Mouse (Mus musculus) lung, postnatal 10 days (tissue): ENCODE data around the gene Acsm3.

Source experiments
- DNase-seq: peaks from one replicate; pipeline ENCODE4 v3.0.0; 2021

Acsm3 gene

DNA sequence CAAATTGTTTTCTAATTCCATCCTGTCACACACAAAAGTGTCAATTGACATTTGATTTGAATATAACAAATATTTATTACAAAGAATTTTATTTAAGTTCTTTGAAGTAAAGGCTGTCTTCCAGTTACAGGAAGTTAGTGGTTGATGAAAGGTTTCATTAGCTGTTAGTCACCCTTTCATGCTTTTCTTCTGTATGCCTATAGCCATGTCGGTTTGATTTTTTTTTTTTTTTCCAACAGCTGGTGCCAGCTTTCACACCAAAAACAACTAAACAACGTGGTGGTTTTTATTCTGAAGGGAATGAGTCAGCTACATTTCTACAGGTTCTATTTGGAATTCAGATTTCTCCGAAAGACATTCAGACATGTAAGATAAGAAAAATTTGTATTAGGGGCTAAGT is 40.3 kb downstream of the Acsm3 start:
- DNase-seq, result no peak

DNA sequence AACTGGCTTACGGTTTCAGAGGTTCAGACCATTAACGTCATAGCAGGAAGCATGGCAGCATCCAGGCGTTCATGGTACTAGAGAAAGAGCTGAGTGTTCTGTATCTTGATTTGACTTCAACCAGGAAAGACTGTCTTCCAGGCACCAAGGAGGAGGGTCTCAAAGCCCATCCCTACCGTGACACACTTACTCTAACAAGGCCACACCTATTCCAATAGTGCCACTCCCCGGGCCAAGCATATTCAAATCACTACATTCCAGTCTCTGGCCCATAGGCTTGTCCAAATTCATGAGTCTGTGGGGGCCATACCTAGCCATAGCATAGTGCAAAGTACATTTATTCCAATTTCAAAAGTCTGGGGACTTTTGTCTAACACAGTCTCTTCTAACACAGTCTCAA is 46.7 kb downstream of the Acsm3 start:
- DNase-seq, result no peak

DNA sequence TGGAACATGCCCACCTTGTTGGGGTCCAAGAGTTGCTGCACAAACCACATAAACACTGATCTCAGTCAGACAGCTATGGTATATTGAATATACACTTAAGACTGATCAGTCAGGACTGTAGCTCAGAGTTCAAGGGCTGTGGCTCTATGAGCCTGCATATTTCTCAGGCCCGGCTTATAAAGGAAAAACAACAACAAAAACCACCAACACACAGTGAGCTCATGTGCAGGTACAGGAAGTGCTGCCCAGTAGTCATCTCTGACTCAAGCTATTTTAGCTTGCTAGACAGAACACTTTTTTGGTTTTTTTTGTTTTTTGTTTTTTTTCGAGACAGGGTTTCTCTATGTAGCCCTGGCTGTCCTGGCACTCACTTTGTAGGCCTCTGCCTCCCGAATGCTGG is 48.0 kb downstream of the Acsm3 start:
- no peak for DNase-seq

DNA sequence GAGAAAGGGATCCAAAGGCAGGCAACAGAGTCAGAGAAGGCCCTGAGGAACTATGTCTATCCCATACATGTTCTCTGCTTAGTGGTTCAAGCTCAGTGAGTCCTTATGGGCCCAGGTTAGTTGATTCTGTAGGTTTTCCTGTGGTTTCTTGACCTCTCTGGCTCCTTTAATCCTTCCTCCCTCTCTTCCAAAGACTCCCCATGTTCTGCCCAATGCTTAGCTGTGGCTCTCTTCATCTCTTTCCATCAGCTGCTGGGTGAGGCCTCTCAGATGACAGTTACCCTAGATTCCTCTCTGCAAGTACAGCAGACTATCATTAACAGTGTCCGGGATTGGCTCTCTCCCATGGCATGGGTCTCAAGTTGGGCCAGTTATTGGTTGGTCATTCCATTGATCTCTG is 74.6 kb downstream of the Acsm3 start:
- DNase-seq, result no peak

DNA sequence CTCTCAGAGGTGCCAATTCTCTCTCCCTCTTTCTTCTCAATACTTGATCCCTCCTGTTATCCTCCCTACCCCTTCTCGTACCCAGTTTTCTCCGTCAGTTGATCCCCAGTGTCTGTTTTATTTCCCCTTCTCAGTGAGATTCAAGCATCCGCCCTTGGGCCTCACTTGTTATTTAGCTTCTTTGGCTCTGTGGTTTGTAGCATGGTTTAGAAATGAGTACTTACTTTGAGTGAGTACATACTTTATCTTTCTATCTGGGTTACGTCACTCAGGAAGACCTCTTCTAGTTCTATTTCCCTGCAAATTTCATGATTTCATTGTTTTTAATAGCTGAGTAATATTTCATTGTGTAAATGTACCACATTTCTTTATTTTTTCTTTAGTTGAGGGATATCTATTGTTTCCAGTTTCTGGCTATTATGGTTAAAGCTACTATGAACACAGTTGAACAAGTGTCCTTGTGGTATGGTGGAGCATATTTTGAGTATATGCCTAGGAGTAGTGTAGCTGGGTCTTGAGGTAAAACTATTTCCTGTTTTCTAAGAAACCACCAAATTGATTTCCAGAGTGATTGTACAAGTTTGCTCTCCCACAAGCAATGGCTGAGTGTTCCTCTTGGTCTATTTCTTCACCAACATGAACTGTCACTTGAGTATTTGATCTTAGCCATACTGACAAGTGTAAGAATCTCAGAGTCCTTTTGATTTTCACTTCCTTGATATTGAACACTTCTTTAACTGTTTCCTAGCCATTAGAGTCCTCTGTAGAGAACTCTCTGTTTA is 75.5 kb downstream of the Acsm3 start:
- no peak for DNase-seq
